Mouse (Mus musculus) forebrain, embryonic 14.5 days (tissue): Measurements from ENCODE around the gene Adcy10. TPM values are rescaled to one million over a fixed set of nuclear protein-coding genes. Genes with fewer than 3 reads are reported as not detected.
A peak's percentile ranks its signal among the peaks of the same experiment; 100 is the strongest.

Experiments used
- ATAC-seq: fragments of 200-750 bp; cut with Nextera tagmentation; 2 replicates; pipeline ENCODE4 v1.8.0; 2017; ENCODE audit warnings: mild to moderate bottlenecking, moderate library complexity
- DNase-seq: peaks from one replicate; pipeline ENCODE4 v3.0.0-alpha.2; 2015; ENCODE audit warnings: low spot score
- H3K27ac ChIP-seq: fragments of 300-500 bp; sonication (generic); 2 replicates; pipeline ENCODE4 v1.5.1; 2014; ENCODE audit warnings: low read depth, mild to moderate bottlenecking, control low read depth, low read length, moderate library complexity
- H3K27me3 ChIP-seq: fragments of 300-500 bp; sonication (generic); replicated peaks from 2 replicates; pipeline ENCODE4 v1.6.1; 2014; ENCODE audit warnings: low read length, control low read depth, mixed read lengths; ENCODE audit not compliant: control insufficient read depth, insufficient read depth
- H3K36me3 ChIP-seq: fragments of 300-500 bp; sonication (generic); 2 replicates; pipeline ENCODE4 v1.6.1; 2014; ENCODE audit warnings: low read length, control low read depth; ENCODE audit not compliant: control insufficient read depth, insufficient read depth
- H3K4me1 ChIP-seq: fragments of 300-500 bp; sonication (generic); 2 replicates; pipeline ENCODE4 v1.6.1; 2014; ENCODE audit warnings: antibody characterized with exemption, low read length, control low read depth; ENCODE audit not compliant: control insufficient read depth, insufficient read depth
- H3K4me2 ChIP-seq: fragments of 300-500 bp; sonication (generic); 2 replicates; pipeline ENCODE4 v1.6.1; 2014; ENCODE audit warnings: mild to moderate bottlenecking, control low read depth, low read length
- H3K4me3 ChIP-seq: fragments of 300-500 bp; sonication (generic); 2 replicates; pipeline ENCODE4 v1.5.1; 2014; ENCODE audit warnings: low read depth, low read length, control low read depth
- H3K9ac ChIP-seq: fragments of 300-500 bp; sonication (generic); 2 replicates; pipeline ENCODE4 v1.6.1; 2014; ENCODE audit warnings: mild to moderate bottlenecking, low read length, control low read depth, moderate library complexity
- H3K9me3 ChIP-seq: fragments of 300-500 bp; sonication (generic); replicated peaks from 2 replicates; pipeline ENCODE4 v1.6.1; 2016; ENCODE audit warnings: low read length, control low read depth, mixed read lengths; ENCODE audit not compliant: control insufficient read depth
- WGBS: fragments of 180-500 bp; shearing (Covaris S2); extraction: QIAGEN DNeasy Blood & Tissue Kit; methylation state at CpG from one replicate; pipeline ENCODE4 v1.1.7; 2014; 5-methylcytosine and 5-hydroxymethylcytosine counted together
- polyA plus RNA-seq: library from polyadenylated mRNA; unstranded; fragments of >200 nt; fragmentation: Nextera tagmentation; extraction: Ambion mirVana; gene quantifications from 2 replicates; pipeline ENCODE4 v1.2.1, GENCODE M21; 2014

Gene Adcy10
- polyA plus RNA-seq = 0.05 and 0.14 TPM in 2 replicates

DNA sequence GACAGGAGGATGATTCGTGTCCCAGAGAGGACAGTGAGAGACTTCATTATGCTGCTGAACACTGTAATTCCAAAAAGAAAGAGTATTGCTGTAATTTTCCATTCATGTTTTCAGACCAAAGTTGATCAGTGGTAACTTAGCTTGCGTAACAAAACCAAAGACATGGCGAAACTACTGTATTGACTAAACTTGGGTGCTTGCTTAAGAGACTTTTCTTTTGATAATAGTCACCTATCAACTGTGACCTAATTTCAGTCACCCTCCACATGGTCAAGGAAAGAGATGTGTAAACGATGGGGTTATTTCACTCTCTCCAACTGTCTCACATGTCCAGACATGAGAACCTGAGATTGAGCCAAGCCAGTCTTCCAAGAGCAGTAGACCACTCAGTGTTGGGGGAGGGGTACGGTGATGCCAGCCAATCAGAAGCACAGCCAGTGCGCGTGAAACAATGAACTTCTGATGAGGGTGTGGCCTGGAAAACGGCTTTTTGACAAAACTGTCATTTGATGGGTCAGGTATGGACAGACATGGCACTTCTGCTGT, at the start of gene Adcy10:
Adcy10 (plus strand) TSS at position 496 of the 546 bp plus-strand sequence.
- ATAC-seq (no peak), DNase-seq (no peak)
- H3K27me3 ChIP-seq = no peaks in the 10 kb centered on the region
- 93% methylated on average over 8 of the region's 8 CpGs for WGBS
- no peaks in the 10 kb centered on the region for H3K9me3 ChIP-seq
- H3K9ac ChIP-seq = no peak within 1 kb of the TSS
- H3K4me1 ChIP-seq = no peaks in the 10 kb centered on the region
- no peak within 1 kb of the TSS for H3K4me3 ChIP-seq
- no peak within 1 kb of the TSS for H3K27ac ChIP-seq
- peaks cover 6% of the 10 kb centered on the region; the same call in 1 of the 2 replicates for H3K36me3 ChIP-seq
- no peak within 1 kb of the TSS for H3K4me2 ChIP-seq

DNA sequence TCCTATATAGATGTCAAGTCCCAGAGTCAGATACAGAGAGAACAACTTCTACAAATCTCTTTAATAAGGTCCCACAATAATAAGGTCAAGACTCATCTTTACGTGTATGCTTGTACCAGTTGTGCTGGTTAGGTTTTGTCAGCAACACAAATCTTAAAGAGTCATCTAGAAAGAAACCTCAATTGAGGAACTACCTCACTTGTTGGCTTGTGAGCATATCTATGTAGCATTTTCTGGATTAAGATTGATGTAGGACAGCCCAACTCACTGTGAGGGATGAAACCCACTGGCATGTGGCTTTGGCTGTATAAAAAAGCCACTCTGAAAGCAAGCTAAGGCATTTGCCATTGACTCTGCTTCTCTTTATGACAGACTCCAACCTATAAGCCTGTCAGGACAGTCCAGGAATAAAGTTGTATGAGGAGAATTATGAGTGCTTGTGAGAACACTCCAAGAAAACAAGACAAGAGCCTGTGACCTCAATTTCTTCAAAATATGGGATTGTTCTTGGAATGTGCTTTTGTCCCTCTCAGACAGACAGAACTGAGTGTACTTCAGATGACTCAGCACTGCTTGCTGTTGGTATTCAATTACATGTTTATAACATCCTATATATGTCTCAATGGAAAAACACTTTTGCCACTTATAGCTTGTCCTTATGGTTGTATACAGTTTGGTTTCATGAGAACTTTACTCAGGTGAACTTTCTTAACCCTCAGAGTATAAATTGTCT, 46.5 kb upstream of the Adcy10 start:
- Histone ChIP-seq H3K4me2 (no peak overlapping the region), H3K27ac (no peak overlapping the region), H3K4me1 (no peaks in the 10 kb centered on the region), H3K27me3 (no peaks in the 10 kb centered on the region), H3K9ac (no peak overlapping the region), H3K4me3 (no peak overlapping the region), H3K36me3 (no peaks in the 10 kb centered on the region), H3K9me3 (peaks cover 3% of the 10 kb centered on the region; the same call in 1 of the 2 replicates)
- DNase-seq (no peak), ATAC-seq (no peak)
- 91% methylated on average over 1 of the region's 1 CpGs for WGBS

DNA sequence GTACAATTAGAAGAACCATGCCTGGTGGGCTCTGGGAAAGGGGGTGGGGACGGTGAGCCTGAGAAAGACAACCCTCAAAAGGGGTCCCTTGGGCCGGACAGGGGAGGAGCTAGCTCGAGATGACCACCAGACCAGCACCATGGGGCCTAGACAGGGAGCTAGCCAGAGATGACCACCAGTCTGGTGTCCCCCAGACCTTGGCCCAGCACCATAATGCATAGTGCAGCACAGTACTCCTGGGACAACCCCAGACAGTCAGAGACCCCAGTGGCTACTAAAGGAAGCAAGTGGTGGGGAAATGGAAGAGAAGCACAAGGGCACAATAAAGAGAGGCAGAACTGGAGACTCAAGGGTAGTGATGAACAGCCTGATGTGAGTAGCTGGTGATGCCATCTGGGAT, 44.2 kb upstream of the Adcy10 start:
- no peak for ATAC-seq

DNA sequence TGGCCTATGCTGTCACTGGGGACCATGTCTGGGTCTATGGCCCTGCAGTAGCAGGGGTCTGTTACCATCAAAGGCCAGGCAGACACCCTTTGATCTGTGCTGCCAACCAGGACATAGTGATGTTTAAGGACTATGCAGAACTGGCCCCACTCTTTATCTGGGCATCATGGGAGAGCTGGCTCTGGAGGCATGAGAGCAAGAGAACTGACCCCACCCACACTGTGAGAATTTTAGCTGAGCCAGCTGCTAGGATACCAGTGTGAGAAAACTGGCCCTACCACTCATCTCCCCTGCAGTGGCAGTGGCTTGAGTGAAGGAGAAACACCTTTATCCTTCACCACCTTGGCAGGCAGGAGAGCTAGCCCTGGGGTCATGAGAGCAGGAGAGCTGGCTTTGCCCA, 43.8 kb upstream of the Adcy10 start:
- Histone ChIP-seq H3K27me3 (no peaks in the 10 kb centered on the region), H3K4me2 (no peak overlapping the region), H3K9ac (no peak overlapping the region), H3K4me3 (no peak overlapping the region), H3K9me3 (peaks cover 3% of the 10 kb centered on the region; the same call in 1 of the 2 replicates), H3K36me3 (no peaks in the 10 kb centered on the region), H3K27ac (no peak overlapping the region), H3K4me1 (no peaks in the 10 kb centered on the region)
- no peak for DNase-seq
- ATAC-seq = no peak

More for the DNA sequence above, 44.2 kb upstream of the Adcy10 start:
- Histone ChIP-seq H3K4me1 (no peaks in the 10 kb centered on the region), H3K9ac (no peak overlapping the region), H3K27ac (no peak overlapping the region), H3K36me3 (no peaks in the 10 kb centered on the region), H3K27me3 (no peaks in the 10 kb centered on the region), H3K9me3 (peaks cover 3% of the 10 kb centered on the region; the same call in 1 of the 2 replicates), H3K4me2 (no peak overlapping the region), H3K4me3 (no peak overlapping the region)
- DNase-seq = no peak
- 59% methylated on average over 3 of the region's 3 CpGs for WGBS

DNA sequence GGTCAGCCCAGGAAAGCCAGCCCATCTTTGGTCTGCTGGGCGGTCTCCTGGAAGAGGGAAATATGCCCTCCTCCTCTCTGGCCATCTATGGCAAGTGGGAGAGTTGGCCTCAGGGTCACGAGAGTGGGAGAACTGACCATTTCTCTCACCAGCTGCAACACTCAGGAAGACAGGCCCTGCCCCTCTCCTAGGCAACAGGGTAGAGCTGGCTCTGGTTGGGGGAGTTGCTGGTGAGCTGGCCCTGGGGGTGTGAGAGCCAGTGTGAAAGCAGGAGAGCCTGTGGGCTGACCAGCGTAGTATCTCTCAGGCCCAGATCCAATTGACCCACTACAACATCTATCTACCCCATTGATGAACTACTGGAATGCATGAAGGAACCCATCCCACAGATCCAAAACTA, 43.3 kb upstream of the Adcy10 start:
- Histone ChIP-seq H3K36me3 (no peaks in the 10 kb centered on the region), H3K27ac (no peak overlapping the region), H3K4me2 (no peak overlapping the region), H3K9me3 (no peaks in the 10 kb centered on the region; the same call in 1 of the 2 replicates), H3K27me3 (no peaks in the 10 kb centered on the region), H3K4me3 (no peak overlapping the region), H3K9ac (no peak overlapping the region), H3K4me1 (no peaks in the 10 kb centered on the region)
- 89% methylated on average over 3 of the region's 3 CpGs for WGBS
- ATAC-seq = no peak
- no peak for DNase-seq

DNA sequence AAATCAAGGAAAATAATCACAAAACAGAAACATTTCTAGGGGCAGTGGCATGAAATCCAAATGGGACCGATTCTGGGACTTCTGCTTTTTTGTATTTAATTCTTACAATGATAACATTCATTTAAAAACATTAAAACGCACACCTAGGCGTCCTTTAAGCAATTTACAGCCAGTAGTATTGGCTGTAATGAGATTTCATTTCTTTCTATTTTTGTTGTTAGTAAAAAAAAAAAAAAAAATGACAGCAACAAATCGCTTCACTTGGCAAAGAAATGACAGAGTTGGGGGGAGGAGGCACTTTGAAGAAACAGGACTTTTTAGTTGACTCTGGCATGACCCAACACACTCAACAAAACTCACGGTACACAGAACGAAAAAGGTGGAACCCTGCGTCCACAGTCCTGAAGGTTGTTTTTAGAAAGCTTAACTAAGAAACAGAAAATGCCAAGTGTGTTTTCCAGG, 25.9 kb upstream of the Adcy10 start:
- Histone ChIP-seq H3K4me2 (peak overlapping the region; percentile 84), H3K9ac (peak overlapping the region; percentile 82), H3K9me3 (no peaks in the 10 kb centered on the region), H3K27me3 (no peaks in the 10 kb centered on the region), H3K4me1 (0 out of 2 replicates have a peak, but pooled peaks cover 6% of the 10 kb centered on the region), H3K36me3 (no peaks in the 10 kb centered on the region), H3K27ac (no peak overlapping the region), H3K4me3 (peak overlapping the region; percentile 86)
- 21% methylated on average over 7 of the region's 7 CpGs for WGBS
- DNase-seq = no peak
- no peak for ATAC-seq

DNA sequence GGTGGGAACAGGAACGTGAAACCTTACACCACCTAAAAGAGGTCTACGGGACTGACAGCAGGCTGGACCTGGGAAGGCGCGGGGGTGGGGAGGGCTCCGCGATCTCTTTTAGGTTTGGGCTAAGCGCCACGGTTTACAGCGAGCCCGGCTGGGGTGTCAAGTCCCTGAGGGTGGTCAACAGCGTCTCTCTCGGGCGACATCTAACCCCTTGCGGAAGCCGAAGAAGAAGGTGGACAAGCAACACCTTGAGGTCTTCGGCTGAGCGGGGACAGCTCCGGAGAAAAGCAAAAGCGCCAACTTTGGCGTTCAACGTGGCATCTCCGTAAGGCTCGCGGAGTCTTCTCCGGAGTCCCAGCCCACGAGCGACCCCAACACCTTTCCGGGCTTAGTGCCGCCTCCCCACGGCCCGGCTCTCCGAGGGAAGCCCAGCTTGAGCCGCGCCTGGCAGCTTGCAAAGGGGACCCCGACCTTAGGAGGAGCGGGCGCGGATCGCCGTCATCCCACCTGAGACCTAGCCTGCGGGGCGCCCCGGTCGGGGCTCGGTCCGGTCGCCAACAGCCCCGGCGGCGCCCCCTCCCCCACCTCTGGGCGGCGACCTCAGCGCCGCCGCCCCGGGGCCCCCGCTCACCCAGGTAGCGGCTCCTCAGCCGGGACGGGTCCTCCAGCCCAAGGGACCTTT, 25.3 kb upstream of the Adcy10 start:
- DNase-seq = peak; percentile 48
- Histone ChIP-seq H3K27ac (peak overlapping the region; percentile 92), H3K4me3 (peak overlapping the region; percentile 86), H3K36me3 (no peaks in the 10 kb centered on the region), H3K4me2 (peak overlapping the region; percentile 84), H3K4me1 (0 out of 2 replicates have a peak, but pooled peaks cover 6% of the 10 kb centered on the region), H3K27me3 (no peaks in the 10 kb centered on the region), H3K9ac (peak overlapping the region; percentile 82), H3K9me3 (no peaks in the 10 kb centered on the region)
- ATAC-seq = no peak
- under 1% methylated on average over 51 of the region's 60 CpGs for WGBS

DNA sequence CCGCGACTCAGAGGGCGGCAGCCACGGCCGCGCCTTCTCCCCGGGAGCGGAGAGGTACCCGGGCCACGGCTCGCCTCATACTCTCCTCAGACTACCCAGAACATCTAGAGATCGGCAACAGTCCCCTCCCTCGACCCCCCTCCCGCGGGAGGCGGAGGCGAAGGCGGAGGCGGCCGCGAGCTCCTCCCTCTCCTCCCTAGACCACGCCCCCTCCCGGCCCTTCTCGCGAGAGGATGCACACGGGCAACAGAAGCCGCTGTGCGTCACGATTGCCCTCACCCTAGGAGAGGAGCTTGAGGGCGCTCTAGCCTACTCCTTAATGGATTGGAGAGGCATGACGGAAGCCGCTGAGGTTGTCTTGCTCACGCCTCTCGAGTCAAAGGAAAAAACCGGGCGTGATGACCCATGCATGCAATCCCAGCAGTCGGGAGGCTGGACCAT, 24.6 kb upstream of the Adcy10 start, which contains the start of the genes Dcaf6 and Mpc2:
Dcaf6 (minus strand) TSS at position 116 of the 441 bp plus-strand sequence.
Mpc2 (plus strand) TSS at position 278 of the 441 bp plus-strand sequence.
- DNase-seq (peak; percentile 99), ATAC-seq (peak; percentile 94)
- Histone ChIP-seq H3K36me3 (no peaks in the 10 kb centered on the region), H3K4me3 (peak within 1 kb of the TSS; percentile 86), H3K27me3 (no peaks in the 10 kb centered on the region), H3K9me3 (no peaks in the 10 kb centered on the region), H3K4me1 (0 out of 2 replicates have a peak, but pooled peaks cover 6% of the 10 kb centered on the region), H3K27ac (peak within 1 kb of the TSS; percentile 92), H3K4me2 (peak within 1 kb of the TSS; percentile 84), H3K9ac (peak within 1 kb of the TSS; percentile 82)
- under 1% methylated on average over 29 of the region's 37 CpGs for WGBS
